Mouse (Mus musculus): ENCODE measurements around the gene Dap. TPM values are rescaled to one million over a fixed set of nuclear protein-coding genes. Genes with fewer than 3 reads are reported as not detected.

The Dap gene
- polyA plus RNA-seq, 1 experiment: 145 TPM

DNA sequence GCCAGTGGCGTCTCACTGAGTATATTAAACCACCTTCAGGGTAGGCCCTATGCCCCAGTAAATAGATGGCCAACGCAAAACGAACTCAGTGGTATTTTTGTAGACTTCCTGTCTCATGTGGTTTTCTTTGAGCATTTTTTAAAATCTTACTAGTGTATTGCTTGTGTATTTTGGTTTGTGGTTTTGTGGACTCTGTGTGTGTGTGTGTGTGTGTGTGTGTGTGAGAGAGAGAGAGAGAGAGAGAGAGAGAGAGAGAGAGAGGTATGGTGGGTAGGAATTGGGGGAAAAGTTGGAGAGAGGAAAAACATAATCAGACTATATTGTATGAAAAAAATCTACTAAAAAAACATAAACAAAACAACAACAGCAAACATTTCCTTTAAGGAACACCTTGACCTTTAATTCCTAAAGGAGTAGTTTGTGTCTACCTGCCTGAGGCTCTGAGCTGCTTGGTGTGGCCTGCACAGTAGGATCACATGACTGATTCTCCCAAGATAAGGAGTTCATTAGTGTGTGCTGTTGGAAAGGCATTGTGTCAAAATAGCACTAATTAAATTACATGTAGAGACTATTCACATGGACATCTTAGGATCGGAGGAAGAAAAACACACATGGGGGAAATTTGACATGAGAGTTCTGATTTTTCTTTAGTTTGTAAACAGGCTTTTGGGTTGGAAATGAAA, 1.7 kb downstream of the Dap start:
- H3K36me3 ChIP-seq (ENCODE audit: control insufficient read depth, insufficient read depth, low read length): 0 out of 2 replicates have a peak, but pooled peaks cover 3% of the 10 kb centered on the region
- H3K4me1 ChIP-seq (ENCODE audit: control insufficient read depth, insufficient read depth, insufficient read length, low read length): 0 out of 2 replicates have a peak, but pooled peaks cover 2% of the 10 kb centered on the region
- H3K4me3 ChIP-seq (ENCODE audit: low read depth, low read length): no peak overlapping the region
- no peak overlapping the region for H3K27ac ChIP-seq (ENCODE audit: insufficient read depth, low read depth, low read length)
- no peaks in the 10 kb centered on the region for H3K27me3 ChIP-seq (ENCODE audit: control insufficient read depth, insufficient read depth, low read length)
- WGBS: 73% methylated on average over 4 of the region's 4 CpGs
- TF ChIP-seq POLR2A (IDR thresholded peaks at IDR 0.05; ENCODE audit: low read depth, low read length) (no peak), CTCF (IDR thresholded peaks at IDR 0.05; ENCODE audit: extremely low read depth, insufficient read length, insufficient replicate concordance, low read depth, low read length) (no peak)

DNA sequence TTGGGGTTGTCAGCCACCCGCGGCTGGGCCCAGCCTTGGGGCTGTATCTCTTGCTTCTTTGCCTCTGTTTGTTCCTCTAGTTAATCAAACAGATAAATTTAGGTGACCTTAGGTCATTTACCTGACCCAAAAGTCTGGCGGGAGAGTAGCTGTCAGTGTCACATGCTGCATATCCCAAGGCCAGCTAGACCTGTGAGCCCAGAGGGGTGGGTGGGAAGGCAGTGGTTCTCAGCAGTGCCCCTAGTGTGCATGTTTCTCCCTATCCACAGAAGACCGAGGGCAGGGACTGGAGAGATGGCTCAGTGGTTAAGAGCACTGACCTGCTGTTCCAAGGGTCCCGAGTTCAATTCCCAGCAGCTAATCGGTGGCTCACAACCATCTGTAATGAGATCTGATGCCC, 2.4 kb downstream of the Dap start:
- WGBS: 71% methylated on average over 6 of the region's 6 CpGs
- Histone ChIP-seq H3K4me3 (ENCODE audit: low read depth, low read length) (no peak overlapping the region), H3K4me1 (ENCODE audit: control insufficient read depth, insufficient read depth, insufficient read length, low read length) (0 out of 2 replicates have a peak, but pooled peaks cover 2% of the 10 kb centered on the region), H3K27me3 (ENCODE audit: control insufficient read depth, insufficient read depth, low read length) (no peaks in the 10 kb centered on the region), H3K27ac (ENCODE audit: insufficient read depth, low read depth, low read length) (no peak overlapping the region), H3K36me3 (ENCODE audit: control insufficient read depth, insufficient read depth, low read length) (0 out of 2 replicates have a peak, but pooled peaks cover 3% of the 10 kb centered on the region)
- no peak for TF ChIP-seq POLR2A (IDR thresholded peaks at IDR 0.05; ENCODE audit: low read depth, low read length)
- no peak for TF ChIP-seq CTCF (IDR thresholded peaks at IDR 0.05; ENCODE audit: extremely low read depth, insufficient read length, insufficient replicate concordance, low read depth, low read length)

DNA sequence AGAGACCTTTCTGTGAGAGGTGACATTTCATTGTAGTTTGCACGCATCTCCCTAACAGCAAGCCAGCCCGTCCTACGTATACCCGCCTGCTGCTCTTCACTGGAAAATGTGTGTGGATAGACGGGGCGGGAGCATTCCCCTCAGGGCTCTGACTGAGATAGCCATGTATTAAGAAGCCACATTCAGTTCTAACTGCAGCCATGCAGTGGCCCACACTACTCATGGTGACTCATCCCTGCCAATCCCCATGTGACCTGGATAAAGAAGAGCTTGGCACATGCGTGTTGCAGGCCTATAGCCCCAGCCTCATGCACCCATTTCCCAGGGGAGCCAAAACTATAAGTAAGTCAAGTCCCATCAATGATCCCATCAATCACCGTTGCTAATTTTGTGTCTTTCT, 3.7 kb downstream of the Dap start:
- 0 out of 2 replicates have a peak, but pooled peaks cover 2% of the 10 kb centered on the region for H3K4me1 ChIP-seq (ENCODE audit: control insufficient read depth, insufficient read depth, insufficient read length, low read length)
- H3K27me3 ChIP-seq (ENCODE audit: control insufficient read depth, insufficient read depth, low read length): no peaks in the 10 kb centered on the region
- 91% methylated on average over 8 of the region's 8 CpGs for WGBS
- no peak overlapping the region for H3K4me3 ChIP-seq (ENCODE audit: low read depth, low read length)
- TF ChIP-seq CTCF (IDR thresholded peaks at IDR 0.05; ENCODE audit: extremely low read depth, insufficient read length, insufficient replicate concordance, low read depth, low read length): no peak
- no peak for TF ChIP-seq POLR2A (IDR thresholded peaks at IDR 0.05; ENCODE audit: low read depth, low read length)
- 0 out of 2 replicates have a peak, but pooled peaks cover 3% of the 10 kb centered on the region for H3K36me3 ChIP-seq (ENCODE audit: control insufficient read depth, insufficient read depth, low read length)
- H3K27ac ChIP-seq (ENCODE audit: insufficient read depth, low read depth, low read length): no peak overlapping the region

DNA sequence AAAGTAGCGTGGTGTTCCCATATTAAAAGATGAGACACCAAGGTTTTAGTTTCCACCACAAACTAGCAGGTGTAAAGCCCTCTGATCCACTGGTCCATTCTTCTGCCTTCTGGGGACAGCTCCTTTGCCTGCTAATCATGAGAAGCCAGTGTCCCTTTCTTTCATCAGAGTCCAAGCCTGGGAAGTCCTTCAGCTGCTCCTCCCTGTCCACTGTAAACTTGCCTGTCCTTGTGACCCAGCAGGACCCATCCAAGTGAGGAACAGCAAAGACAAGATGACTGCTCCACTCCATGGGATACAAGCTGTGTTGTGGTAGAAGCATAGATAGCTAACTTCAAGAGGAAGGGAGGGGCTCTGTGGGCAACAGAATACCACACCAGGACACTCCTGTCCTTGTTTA, 8.9 kb downstream of the Dap start:
- WGBS: 90% methylated on average over 1 of the region's 1 CpGs
- H3K36me3 ChIP-seq (ENCODE audit: control insufficient read depth, insufficient read depth, low read length): peaks cover 12% of the 10 kb centered on the region
- H3K4me3 ChIP-seq (ENCODE audit: low read depth, low read length): no peak overlapping the region
- no peaks in the 10 kb centered on the region for H3K27me3 ChIP-seq (ENCODE audit: control insufficient read depth, insufficient read depth, low read length)
- no peak overlapping the region for H3K27ac ChIP-seq (ENCODE audit: insufficient read depth, low read depth, low read length)
- no peak for TF ChIP-seq POLR2A (IDR thresholded peaks at IDR 0.05; ENCODE audit: low read depth, low read length)
- no peak for TF ChIP-seq CTCF (IDR thresholded peaks at IDR 0.05; ENCODE audit: extremely low read depth, insufficient read length, insufficient replicate concordance, low read depth, low read length)
- H3K4me1 ChIP-seq (ENCODE audit: control insufficient read depth, insufficient read depth, insufficient read length, low read length): no peaks in the 10 kb centered on the region

DNA sequence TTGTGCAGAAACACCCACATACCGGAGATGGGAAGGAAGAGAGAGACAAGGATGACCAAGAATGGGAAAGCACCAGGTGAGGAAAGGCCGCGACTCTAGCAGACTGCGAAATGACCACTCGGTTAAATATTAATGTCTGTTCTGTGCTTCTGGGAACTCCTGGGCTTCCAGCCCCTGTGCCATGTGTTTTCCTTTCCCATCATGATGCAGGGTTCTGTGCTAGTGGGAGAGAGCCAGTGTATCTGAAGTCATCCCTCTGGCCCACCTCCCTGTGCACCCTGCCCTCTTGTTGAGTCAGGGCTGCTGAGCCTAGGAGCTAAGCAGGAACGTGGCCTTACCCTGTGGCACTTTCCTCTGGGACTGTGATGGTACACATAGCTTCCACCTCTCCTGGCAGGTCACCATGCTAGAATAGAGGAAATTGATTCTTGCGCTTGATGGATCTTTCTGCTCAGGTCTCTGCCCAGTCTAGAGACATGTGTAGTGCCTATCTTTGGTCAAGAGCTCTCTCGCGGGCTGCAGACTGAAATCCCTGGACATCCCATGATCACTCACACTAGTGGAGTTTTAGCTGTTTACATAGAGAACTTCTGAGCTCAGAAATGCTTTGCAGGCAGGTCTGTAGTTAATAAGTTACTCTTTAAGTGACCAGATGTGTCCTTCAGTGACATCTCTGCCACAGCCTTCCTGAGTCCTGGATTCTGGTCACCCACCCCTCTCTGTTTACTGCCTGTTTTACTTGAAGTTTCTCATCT, 11.9 kb downstream of the Dap start:
- TF ChIP-seq POLR2A (IDR thresholded peaks at IDR 0.05; ENCODE audit: low read depth, low read length) (no peak), CTCF (IDR thresholded peaks at IDR 0.05; ENCODE audit: extremely low read depth, insufficient read length, insufficient replicate concordance, low read depth, low read length) (no peak)
- no peak overlapping the region for H3K27ac ChIP-seq (ENCODE audit: insufficient read depth, low read depth, low read length)
- WGBS: 67% methylated on average over 9 of the region's 9 CpGs

DNA sequence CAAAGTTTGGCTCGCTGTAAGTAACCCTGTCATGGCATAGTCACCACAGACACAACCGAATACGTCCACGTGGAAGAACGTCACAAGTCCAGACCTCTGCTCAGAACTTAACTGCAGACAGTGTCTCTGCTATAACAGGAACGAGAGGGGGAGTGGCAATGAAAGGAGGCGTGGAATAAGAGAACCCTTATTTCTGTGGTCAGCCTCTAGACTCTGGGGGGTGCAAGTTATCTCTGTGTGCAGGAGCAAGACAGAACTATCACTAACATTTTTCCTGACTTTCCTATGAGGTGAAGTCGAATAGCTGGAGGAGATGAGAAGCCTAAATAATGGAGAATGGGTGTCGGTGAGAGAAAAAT, 12.4 kb downstream of the Dap start:
- H3K27me3 ChIP-seq (ENCODE audit: control insufficient read depth, insufficient read depth, low read length): no peaks in the 10 kb centered on the region
- no peak for TF ChIP-seq POLR2A (IDR thresholded peaks at IDR 0.05; ENCODE audit: low read depth, low read length)
- TF ChIP-seq CTCF (IDR thresholded peaks at IDR 0.05; ENCODE audit: extremely low read depth, insufficient read length, insufficient replicate concordance, low read depth, low read length): no peak
- no peak overlapping the region for H3K27ac ChIP-seq (ENCODE audit: insufficient read depth, low read depth, low read length)
- WGBS: 75% methylated on average over 9 of the region's 9 CpGs
- no peak overlapping the region for H3K4me3 ChIP-seq (ENCODE audit: low read depth, low read length)
- peaks cover 10% of the 10 kb centered on the region for H3K36me3 ChIP-seq (ENCODE audit: control insufficient read depth, insufficient read depth, low read length)
- no peaks in the 10 kb centered on the region for H3K4me1 ChIP-seq (ENCODE audit: control insufficient read depth, insufficient read depth, insufficient read length, low read length)

More for the DNA sequence above, 11.9 kb downstream of the Dap start:
- Histone ChIP-seq H3K4me1 (ENCODE audit: control insufficient read depth, insufficient read depth, insufficient read length, low read length) (no peaks in the 10 kb centered on the region), H3K36me3 (ENCODE audit: control insufficient read depth, insufficient read depth, low read length) (peaks cover 10% of the 10 kb centered on the region), H3K27me3 (ENCODE audit: control insufficient read depth, insufficient read depth, low read length) (no peaks in the 10 kb centered on the region), H3K4me3 (ENCODE audit: low read depth, low read length) (no peak overlapping the region)

DNA sequence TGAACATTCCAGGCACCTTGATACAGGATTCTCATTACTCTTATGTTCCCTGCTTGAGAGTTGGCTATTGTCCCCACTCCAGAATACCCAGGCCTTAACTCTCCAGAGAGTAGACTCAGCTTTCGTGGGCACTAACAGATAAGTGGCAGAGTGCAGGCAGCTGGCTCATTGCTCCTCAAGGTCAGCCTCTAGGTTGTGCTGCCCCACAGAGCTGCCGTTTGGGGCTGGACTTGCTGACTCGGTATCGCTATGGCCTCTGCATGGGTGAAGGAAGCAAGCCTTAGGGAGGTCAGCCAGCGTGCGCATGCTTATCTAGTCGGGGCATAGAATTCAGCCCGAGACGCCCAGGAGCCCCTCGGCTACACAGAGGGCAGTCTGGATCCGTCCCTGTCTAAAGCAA, 13.3 kb downstream of the Dap start:
- Histone ChIP-seq H3K4me3 (ENCODE audit: low read depth, low read length) (no peak overlapping the region), H3K36me3 (ENCODE audit: control insufficient read depth, insufficient read depth, low read length) (peaks cover 10% of the 10 kb centered on the region), H3K27me3 (ENCODE audit: control insufficient read depth, insufficient read depth, low read length) (no peaks in the 10 kb centered on the region), H3K27ac (ENCODE audit: insufficient read depth, low read depth, low read length) (no peak overlapping the region), H3K4me1 (ENCODE audit: control insufficient read depth, insufficient read depth, insufficient read length, low read length) (no peaks in the 10 kb centered on the region)
- WGBS: 76% methylated on average over 11 of the region's 11 CpGs
- no peak for TF ChIP-seq CTCF (IDR thresholded peaks at IDR 0.05; ENCODE audit: extremely low read depth, insufficient read length, insufficient replicate concordance, low read depth, low read length)
- no peak for TF ChIP-seq POLR2A (IDR thresholded peaks at IDR 0.05; ENCODE audit: low read depth, low read length)
